Mouse (Mus musculus): ENCODE data around the gene Gm6358. TPM values are rescaled to one million over a fixed set of nuclear protein-coding genes. Genes with fewer than 3 reads are reported as not detected.

Gene Gm6358
- polyA plus RNA-seq (2015; fragmentation: Nextera tagmentation; extraction: Ambion mirVana): not detected in 2 replicates

DNA sequence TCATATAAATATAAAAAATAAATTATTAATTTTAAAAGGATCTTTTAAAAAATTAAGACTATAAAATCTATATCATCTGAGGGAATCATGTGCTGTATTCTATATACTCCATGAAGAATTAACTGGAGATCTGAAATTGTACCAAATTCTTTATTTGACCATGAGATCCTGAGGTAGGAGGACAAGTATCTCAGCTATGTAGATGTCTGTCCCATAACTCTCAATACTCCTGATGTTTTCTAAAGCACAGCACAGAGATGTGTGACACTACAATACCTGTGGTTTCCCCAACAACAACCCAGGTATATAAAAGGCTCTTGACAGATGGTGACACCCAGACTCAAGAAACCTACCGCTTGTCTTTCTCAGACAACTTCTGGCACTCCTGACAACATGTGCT, at the start of gene Gm6358:
Gene Gm6358 (plus strand): TSS at position 301 of the 400 bp plus-strand sequence.

DNA sequence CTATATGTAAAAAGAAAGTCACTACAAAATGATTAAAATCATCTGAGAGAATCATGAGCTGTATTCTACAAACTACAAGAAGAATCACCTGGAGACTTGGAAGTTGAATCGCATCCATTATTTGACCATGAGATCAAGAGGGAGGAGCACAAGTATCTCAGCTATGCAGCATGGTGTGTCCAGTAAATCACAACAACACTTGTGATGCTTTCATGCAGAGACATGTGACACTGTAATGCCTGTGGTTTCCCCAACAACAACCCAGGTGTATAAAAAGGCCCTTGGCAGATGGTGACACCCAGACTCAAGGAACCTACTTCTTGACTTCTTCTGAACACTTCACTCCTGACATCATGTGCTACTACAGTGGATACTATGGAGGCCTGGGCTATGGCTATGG, 10.1 kb downstream of the Gm6358 start, which contains the start of gene Gm10061:
Gene Gm10061 (plus strand): TSS at position 301 of the 400 bp plus-strand sequence.

DNA sequence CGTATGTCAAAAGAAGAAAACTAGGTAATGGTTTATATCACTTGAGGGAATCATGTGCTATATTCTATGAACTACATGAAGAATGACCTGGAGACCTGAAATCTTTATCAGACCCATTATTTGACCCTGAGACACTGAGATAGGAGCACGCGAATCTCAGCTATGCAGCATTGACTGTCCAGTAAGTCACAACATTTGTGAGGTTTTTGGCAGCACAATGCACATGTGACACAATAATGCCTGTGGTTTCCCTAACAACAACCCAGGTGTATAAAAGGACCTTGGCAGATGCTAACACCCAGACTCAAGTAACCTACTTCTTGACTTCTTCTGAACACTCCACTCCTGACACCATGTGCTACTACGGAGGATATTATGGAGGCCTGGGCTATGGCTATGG, 17.0 kb downstream of the Gm6358 start, which contains the start of gene Gm9789:
Gene Gm9789 (plus strand): TSS at position 301 of the 400 bp plus-strand sequence.

DNA sequence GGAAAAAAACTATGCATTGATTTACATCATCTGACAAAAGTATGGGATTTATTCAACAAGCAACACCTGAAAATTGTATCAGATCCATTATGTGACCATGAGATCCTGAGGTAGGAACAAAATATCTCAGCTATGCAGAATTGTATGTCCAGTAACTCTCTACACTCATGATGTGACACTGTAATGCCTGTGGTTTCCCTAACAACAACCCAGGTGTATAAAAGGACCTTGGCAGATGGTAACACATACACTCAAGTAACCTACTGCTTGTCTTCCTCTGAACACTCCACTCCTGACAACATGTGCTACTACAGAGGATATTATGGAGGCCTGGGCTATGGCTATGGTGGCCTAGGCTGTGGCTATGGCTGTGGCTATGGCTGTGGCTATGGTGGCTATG, 28.5 kb downstream of the Gm6358 start, which contains the start of gene Gm7735:
Gene Gm7735 (plus strand): TSS at position 301 of the 400 bp plus-strand sequence.

DNA sequence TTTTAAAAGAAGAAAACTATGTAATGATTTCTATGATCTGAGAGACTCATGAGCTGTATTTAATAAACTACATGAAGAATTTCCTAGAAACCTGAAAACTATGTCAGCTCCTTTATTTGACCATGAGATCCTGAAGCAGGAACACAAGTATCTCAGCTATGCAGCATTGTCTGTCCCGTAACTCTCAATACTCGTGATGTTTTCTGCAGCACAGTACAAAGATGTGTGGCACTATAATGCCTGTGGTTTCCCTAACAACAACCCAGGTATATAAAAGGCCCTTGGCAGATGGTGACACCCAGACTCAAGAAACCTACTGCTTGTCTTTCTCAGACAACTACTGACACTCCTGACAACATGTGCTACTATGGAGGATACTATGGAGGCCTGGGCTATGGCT, 33.8 kb downstream of the Gm6358 start, which contains the start of gene 1110057P08Rik:
Gene 1110057P08Rik (plus strand): TSS at position 301 of the 400 bp plus-strand sequence.

Other genes starting within 250 kb of the Gm6358 start
- not detected in 2 replicates for gene Krtap19-5, start 244.4 kb upstream of the Gm6358 start, polyA plus RNA-seq (2015; fragmentation: Nextera tagmentation; extraction: Ambion mirVana)
- not detected in 2 replicates for gene Krtap19-9b, start 208.6 kb upstream of the Gm6358 start, polyA plus RNA-seq (2015; fragmentation: Nextera tagmentation; extraction: Ambion mirVana)
- gene Krtap16-3, start 178.0 kb upstream of the Gm6358 start, polyA plus RNA-seq (2015; fragmentation: Nextera tagmentation; extraction: Ambion mirVana): not detected in 2 replicates
- not detected in 2 replicates for gene Krtap22-2, start 130.1 kb upstream of the Gm6358 start, polyA plus RNA-seq (2015; fragmentation: Nextera tagmentation; extraction: Ambion mirVana)
- gene Gm10229, start 125.6 kb upstream of the Gm6358 start, polyA plus RNA-seq (2015; fragmentation: Nextera tagmentation; extraction: Ambion mirVana): not detected in 2 replicates
- not detected in 2 replicates for gene Krtap6-1, start 109.2 kb upstream of the Gm6358 start, polyA plus RNA-seq (2015; fragmentation: Nextera tagmentation; extraction: Ambion mirVana)
- not detected in 2 replicates for gene Gm10228, start 99.4 kb upstream of the Gm6358 start, polyA plus RNA-seq (2015; fragmentation: Nextera tagmentation; extraction: Ambion mirVana)
- gene Krtap6-5, start 93.0 kb upstream of the Gm6358 start, polyA plus RNA-seq (2015; fragmentation: Nextera tagmentation; extraction: Ambion mirVana): not detected in 2 replicates
- not detected in 2 replicates for gene 1110025L11Rik, start 76.8 kb upstream of the Gm6358 start, polyA plus RNA-seq (2015; fragmentation: Nextera tagmentation; extraction: Ambion mirVana)
- gene Krtap6-3, start 56.8 kb upstream of the Gm6358 start, polyA plus RNA-seq (2015; fragmentation: Nextera tagmentation; extraction: Ambion mirVana): not detected in 2 replicates
- gene Gm10061, start 10.2 kb downstream of the Gm6358 start, polyA plus RNA-seq (2015; fragmentation: Nextera tagmentation; extraction: Ambion mirVana): not detected in 2 replicates
- not detected in 2 replicates for gene Gm9789, start 17.1 kb downstream of the Gm6358 start, polyA plus RNA-seq (2015; fragmentation: Nextera tagmentation; extraction: Ambion mirVana)
- gene Gm7735, start 28.6 kb downstream of the Gm6358 start, polyA plus RNA-seq (2015; fragmentation: Nextera tagmentation; extraction: Ambion mirVana): not detected in 2 replicates
- not detected in 2 replicates for gene 1110057P08Rik, start 33.9 kb downstream of the Gm6358 start, polyA plus RNA-seq (2015; fragmentation: Nextera tagmentation; extraction: Ambion mirVana)
- gene Krtap20-2, start 65.0 kb downstream of the Gm6358 start, polyA plus RNA-seq (2015; fragmentation: Nextera tagmentation; extraction: Ambion mirVana): not detected in 2 replicates